Comparison of ENCODE assay signal across 19 mouse cellular contexts in genomic region chr1:161764964-161765363, GRCm38 (mm10).
"Had no signal": no experiment of that assay in that cellular context is flagged by ENCODE, and none has a peak within 500 bp of the region (broad histone marks: within the 10 kb centered on the region; RNA-seq: fewer than 3 reads in every experiment).

No protein-coding gene starts in this region.

- H3K36me3 ChIP-seq: heart, embryonic 13.5 days; heart, embryonic 15.5 days; hindbrain, embryonic 13.5 days; hindbrain, embryonic 15.5 days; intestine, embryonic 15.5 days; limb, embryonic 13.5 days; limb, embryonic 15.5 days had no signal

- H3K27me3 ChIP-seq: heart, embryonic 13.5 days; heart, embryonic 15.5 days; hindbrain, embryonic 13.5 days; hindbrain, embryonic 15.5 days; intestine, embryonic 15.5 days; limb, embryonic 13.5 days; limb, embryonic 15.5 days had no signal

- DNase-seq: gastrocnemius, postnatal 14 days; gastrocnemius, postnatal 36 days; heart, adult 11 months; heart, adult 2 months; heart, postnatal 14 days; heart, postnatal 36 days; kidney, adult 18-20 months; kidney, adult 8-10 months; kidney, postnatal 10 days; kidney, postnatal 25 days; kidney, postnatal 4 days; left cerebral cortex, postnatal 4 days had no signal
